Mouse (Mus musculus): ENCODE measurements around the gene Grhl3.

Grhl3 gene

GRCm38 (mm10) chr4:135531771-135532613, 41.4 kb downstream of the Grhl3 start:
- ATAC-seq (ENCODE audit: low TSS enrichment), result no peak

- ATAC-seq (ENCODE audit: low TSS enrichment), result peak; percentile 88
Observed at GRCm38 (mm10) chr4:135531236-135531635, 42.2 kb downstream of the Grhl3 start.

GRCm38 (mm10) chr4:135530270-135530669, 43.2 kb downstream of the Grhl3 start:
- ATAC-seq (ENCODE audit: low TSS enrichment), result no peak

- ATAC-seq (ENCODE audit: low TSS enrichment), result no peak; the same call in 1 of the 2 replicates
Observed at GRCm38 (mm10) chr4:135526039-135526710, 47.3 kb downstream of the Grhl3 start.

GRCm38 (mm10) chr4:135525057-135525456, 48.4 kb downstream of the Grhl3 start:
- no peak for ATAC-seq (ENCODE audit: low TSS enrichment)

- no peak for ATAC-seq (ENCODE audit: low TSS enrichment)
Observed at GRCm38 (mm10) chr4:135523939-135524338, 49.5 kb downstream of the Grhl3 start.

- no peak for ATAC-seq (ENCODE audit: low TSS enrichment)
Observed at GRCm38 (mm10) chr4:135520421-135520820, 53.0 kb downstream of the Grhl3 start.

GRCm38 (mm10) chr4:135518135-135518534, 55.3 kb downstream of the Grhl3 start:
- ATAC-seq (ENCODE audit: low TSS enrichment), result no peak

- ATAC-seq (ENCODE audit: low TSS enrichment), result no peak
Observed at GRCm38 (mm10) chr4:135516351-135517316, 56.8 kb downstream of the Grhl3 start.

- no peak for ATAC-seq (ENCODE audit: low TSS enrichment)
Observed at GRCm38 (mm10) chr4:135514925-135515324, 58.5 kb downstream of the Grhl3 start.

- ATAC-seq (ENCODE audit: low TSS enrichment), result no peak
Observed at GRCm38 (mm10) chr4:135513865-135514264, 59.6 kb downstream of the Grhl3 start.

- no peak for ATAC-seq (ENCODE audit: low TSS enrichment)
Observed at GRCm38 (mm10) chr4:135509515-135509914, 63.9 kb downstream of the Grhl3 start.

GRCm38 (mm10) chr4:135508419-135509039, 64.9 kb downstream of the Grhl3 start:
- ATAC-seq (ENCODE audit: low TSS enrichment), result peak; percentile 71

GRCm38 (mm10) chr4:135507547-135508350, 65.7 kb downstream of the Grhl3 start:
- ATAC-seq (ENCODE audit: low TSS enrichment), result peak; percentile 92

- no peak for ATAC-seq (ENCODE audit: low TSS enrichment)
Observed at GRCm38 (mm10) chr4:135505794-135506193, 67.6 kb downstream of the Grhl3 start.

- no peak for ATAC-seq (ENCODE audit: low TSS enrichment)
Observed at GRCm38 (mm10) chr4:135501587-135501986, 71.8 kb downstream of the Grhl3 start.

- ATAC-seq (ENCODE audit: low TSS enrichment), result no peak
Observed at GRCm38 (mm10) chr4:135499831-135500230, 73.6 kb downstream of the Grhl3 start.

- no peak for ATAC-seq (ENCODE audit: low TSS enrichment)
Observed at GRCm38 (mm10) chr4:135498136-135498535, 75.3 kb downstream of the Grhl3 start.

- ATAC-seq (ENCODE audit: low TSS enrichment), result no peak
Observed at GRCm38 (mm10) chr4:135495810-135496209, 77.6 kb downstream of the Grhl3 start.

- ATAC-seq (ENCODE audit: low TSS enrichment), result no peak
Observed at GRCm38 (mm10) chr4:135495397-135495791, 78.0 kb downstream of the Grhl3 start.

All from frontal cortex, adult (tissue).